ENCODE assay signal across 32 mouse cellular contexts in genomic region chr7:3500406-3500805, GRCm38 (mm10). TPM values are rescaled to one million over a fixed set of nuclear protein-coding genes. Genes with fewer than 3 reads are reported as not detected.
"Had no signal": no experiment of that assay in that cellular context is flagged by ENCODE, and none has a peak within 500 bp of the region (broad histone marks: within the 10 kb centered on the region; RNA-seq: fewer than 3 reads in every experiment).

No protein-coding gene starts in this region.

- H3K27me3 ChIP-seq: embryonic facial prominence, embryonic 12.5 days; embryonic facial prominence, embryonic 13.5 days; embryonic facial prominence, embryonic 15.5 days; forebrain, embryonic 12.5 days; forebrain, embryonic 13.5 days; forebrain, embryonic 15.5 days had no signal

- H3K9ac ChIP-seq: embryonic facial prominence, embryonic 12.5 days; embryonic facial prominence, embryonic 13.5 days; embryonic facial prominence, embryonic 15.5 days; forebrain, embryonic 12.5 days; forebrain, embryonic 13.5 days; forebrain, embryonic 15.5 days; forebrain, postnatal 0 days had no signal

- H3K27ac ChIP-seq: embryonic facial prominence, embryonic 10.5 days; embryonic facial prominence, embryonic 12.5 days; embryonic facial prominence, embryonic 13.5 days; embryonic facial prominence, embryonic 15.5 days; forebrain, embryonic 10.5 days; forebrain, embryonic 12.5 days; forebrain, embryonic 13.5 days; forebrain, embryonic 15.5 days; gastrocnemius, adult 2 months; heart, embryonic 10.5 days had no signal

- H3K4me1 ChIP-seq: embryonic facial prominence, embryonic 10.5 days; embryonic facial prominence, embryonic 12.5 days; embryonic facial prominence, embryonic 13.5 days; embryonic facial prominence, embryonic 15.5 days; forebrain, embryonic 10.5 days; forebrain, embryonic 12.5 days; forebrain, embryonic 13.5 days; forebrain, embryonic 15.5 days; heart, embryonic 10.5 days had no signal

- H3K4me3 ChIP-seq: embryonic facial prominence, embryonic 10.5 days; embryonic facial prominence, embryonic 12.5 days; embryonic facial prominence, embryonic 13.5 days; embryonic facial prominence, embryonic 15.5 days; erythroblast, embryonic 14.5 days; forebrain, embryonic 10.5 days; forebrain, embryonic 12.5 days; forebrain, embryonic 13.5 days; forebrain, embryonic 15.5 days; gastrocnemius, adult 2 months; heart, embryonic 10.5 days had no signal

- H3K4me2 ChIP-seq: embryonic facial prominence, embryonic 12.5 days; embryonic facial prominence, embryonic 13.5 days; embryonic facial prominence, embryonic 15.5 days; forebrain, embryonic 12.5 days; forebrain, embryonic 13.5 days; forebrain, embryonic 15.5 days; heart, embryonic 11.5 days had no signal

- ATAC-seq: forebrain, embryonic 13.5 days; forebrain, embryonic 14.5 days; forebrain, embryonic 15.5 days; forebrain, embryonic 16.5 days; forebrain, postnatal 0 days had no signal

- H3K36me3 ChIP-seq: embryonic facial prominence, embryonic 10.5 days; embryonic facial prominence, embryonic 12.5 days; embryonic facial prominence, embryonic 13.5 days; embryonic facial prominence, embryonic 15.5 days; forebrain, embryonic 10.5 days; forebrain, embryonic 12.5 days; forebrain, embryonic 15.5 days; heart, embryonic 10.5 days had no signal

- DNase-seq: cerebellum, adult 2 months; cerebellum, adult 8-10 months; cerebellum, adult 9-10 months; cerebellum, adult 9-11 months; cerebellum, postnatal 10 days; cerebellum, postnatal 14 days; cerebellum, postnatal 25 days; cerebellum, postnatal 36 days; embryo, embryonic 11 days; forebrain, postnatal 0 days; gastrocnemius, adult 2 months; gastrocnemius, postnatal 10 days; gastrocnemius, postnatal 14 days; gastrocnemius, postnatal 25 days; heart, adult 18-20 months had no signal

- H3K9me3 ChIP-seq: embryonic facial prominence, embryonic 12.5 days; embryonic facial prominence, embryonic 15.5 days; forebrain, embryonic 13.5 days; forebrain, embryonic 15.5 days; heart, embryonic 10.5 days had no signal

RNA-seq across cellular contexts. Expression of gene Tarm1, which starts 2.0 kb away (rescaled TPM):
- total RNA-seq: gastrocnemius, adult 2 months; gastrocnemius, adult 8-10 months; gastrocnemius, postnatal 10 days; gastrocnemius, postnatal 25 days; heart, adult 18-20 months; heart, adult 8-10 months had no signal
- polyA plus RNA-seq: embryonic facial prominence, embryonic 10.5 days; embryonic facial prominence, embryonic 11.5 days; embryonic facial prominence, embryonic 12.5 days; embryonic facial prominence, embryonic 13.5 days; erythroblast, embryonic 14.5 days; forebrain, embryonic 10.5 days; forebrain, embryonic 11.5 days; forebrain, embryonic 12.5 days; forebrain, embryonic 13.5 days; forebrain, embryonic 14.5 days; forebrain, embryonic 15.5 days; forebrain, embryonic 16.5 days; forebrain, postnatal 0 days; heart, embryonic 10.5 days; heart, embryonic 11.5 days had no signal
